Comparison of ENCODE assay signal across 11 mouse cellular contexts in genomic region chr7:46162132-46162727, GRCm38 (mm10). TPM values are rescaled to one million over a fixed set of nuclear protein-coding genes. Genes with fewer than 3 reads are reported as not detected.
DNase-seq lines count a peak whose midpoint lies in the region; ATAC-seq and TF ChIP-seq lines count a peak whose summit lies in the region.
"Had no signal": no experiment of that assay in that cellular context is flagged by ENCODE, and none has a peak within 500 bp of the region (broad histone marks: within the 10 kb centered on the region; RNA-seq: fewer than 3 reads in every experiment).

No protein-coding gene starts in this region.

- WGBS in hindbrain, embryonic 15.5 days, result 54% methylated on average over 11 of the region's 11 CpGs
- 79% methylated on average over 11 of the region's 11 CpGs for WGBS in hindbrain, embryonic 11.5 days
- 69% methylated on average over 11 of the region's 11 CpGs for WGBS in intestine, embryonic 16.5 days
- WGBS in kidney, adult 2 months, result 74% methylated on average over 11 of the region's 11 CpGs

- intact Hi-C loops in heart, postnatal 36 days (cut with DNase I), result loop anchor here (5.0 kb wide), 2 partner anchors 45 to 65 kb away; no protein-coding TSS in a partner anchor

- DNase-seq in hindbrain, embryonic 11.5 days (ENCODE audit: low spot score), result no peak
- DNase-seq in cerebellum, adult 11-12 months, result peak; percentile 97
- DNase-seq in gastrocnemius, postnatal 25 days, result peak; percentile 67
- DNase-seq in heart, postnatal 36 days, result peak; percentile 46 to 63
- no peak for DNase-seq in kidney, adult 2 months
- DNase-seq: kidney, postnatal 36 days; liver had no signal

- no peaks in the 10 kb centered on the region for H3K36me3 ChIP-seq in hindbrain, embryonic 15.5 days
- H3K36me3 ChIP-seq in hindbrain, embryonic 11.5 days (ENCODE audit: control insufficient read depth, insufficient read depth, low read length), result no peaks in the 10 kb centered on the region
- no peaks in the 10 kb centered on the region for H3K36me3 ChIP-seq in intestine, embryonic 16.5 days (ENCODE audit: control insufficient read depth, insufficient read depth, low read length)
- H3K36me3 ChIP-seq in kidney, adult 2 months (ENCODE audit: control insufficient read depth, insufficient read depth, low read length), result no peaks in the 10 kb centered on the region
- H3K36me3 ChIP-seq: embryonic facial prominence, embryonic 13.5 days had no signal

- ATAC-seq in hindbrain, embryonic 15.5 days (ENCODE audit: low FRiP score, low read depth), result peak; percentile 28; the same call in 1 of the 2 replicates
- ATAC-seq in hindbrain, embryonic 11.5 days (ENCODE audit: low FRiP score), result no peak
- ATAC-seq in megakaryocyte-erythroid progenitor cell, adult 5-6 weeks (replicated peaks; ENCODE audit: low FRiP score, low TSS enrichment, poor library complexity, severe bottlenecking), result no peak
- no peak for ATAC-seq in intestine, embryonic 16.5 days

- no peak overlapping the region for H3K9ac ChIP-seq in hindbrain, embryonic 15.5 days
- H3K9ac ChIP-seq in hindbrain, embryonic 11.5 days (ENCODE audit: low read depth, low read length), result no peak overlapping the region
- H3K9ac ChIP-seq in intestine, embryonic 16.5 days (ENCODE audit: low read depth, low read length), result no peak overlapping the region
- H3K9ac ChIP-seq: embryonic facial prominence, embryonic 13.5 days had no signal

- no peak overlapping the region for H3K4me3 ChIP-seq in hindbrain, embryonic 15.5 days
- no peak overlapping the region for H3K4me3 ChIP-seq in hindbrain, embryonic 11.5 days (ENCODE audit: low read depth, low read length)
- no peak overlapping the region for H3K4me3 ChIP-seq in intestine, embryonic 16.5 days (ENCODE audit: low read length)
- H3K4me3 ChIP-seq in kidney, adult 2 months (ENCODE audit: insufficient read depth, low read depth, low read length), result no peak overlapping the region
- H3K4me3 ChIP-seq: embryonic facial prominence, embryonic 13.5 days had no signal

- no peaks in the 10 kb centered on the region for H3K27me3 ChIP-seq in hindbrain, embryonic 15.5 days
- H3K27me3 ChIP-seq in hindbrain, embryonic 11.5 days (ENCODE audit: control insufficient read depth, insufficient read depth, low read length), result no peaks in the 10 kb centered on the region
- H3K27me3 ChIP-seq in intestine, embryonic 16.5 days (replicated peaks; ENCODE audit: control insufficient read depth, insufficient read depth, low read length), result no peaks in the 10 kb centered on the region
- H3K27me3 ChIP-seq in kidney, adult 2 months (replicated peaks; ENCODE audit: control insufficient read depth, insufficient read depth, low read length), result no peaks in the 10 kb centered on the region
- H3K27me3 ChIP-seq: embryonic facial prominence, embryonic 13.5 days had no signal

- H3K9me3 ChIP-seq in hindbrain, embryonic 15.5 days, result no peaks in the 10 kb centered on the region
- no peaks in the 10 kb centered on the region for H3K9me3 ChIP-seq in hindbrain, embryonic 11.5 days (ENCODE audit: control insufficient read depth, low read length)
- H3K9me3 ChIP-seq in intestine, embryonic 16.5 days (ENCODE audit: control insufficient read depth, low read length), result no peaks in the 10 kb centered on the region
- H3K9me3 ChIP-seq: embryonic facial prominence, embryonic 13.5 days had no signal

- no peak for TF ChIP-seq CTCF in kidney, adult 2 months (conservative IDR thresholded peaks at IDR 0.05; ENCODE audit: insufficient read depth, insufficient read length, low read depth, low read length)

- H3K27ac ChIP-seq in hindbrain, embryonic 15.5 days (replicated peaks), result peak overlapping the region; percentile 61
- H3K27ac ChIP-seq in hindbrain, embryonic 11.5 days (ENCODE audit: low read depth, low read length), result no peak overlapping the region
- H3K27ac ChIP-seq in intestine, embryonic 16.5 days (ENCODE audit: low read length), result no peak overlapping the region
- no peak overlapping the region for H3K27ac ChIP-seq in kidney, adult 2 months (ENCODE audit: insufficient read depth, low read depth, low read length)
- H3K27ac ChIP-seq: embryonic facial prominence, embryonic 13.5 days had no signal

- H3K4me2 ChIP-seq in hindbrain, embryonic 15.5 days, result no peak overlapping the region
- no peak overlapping the region for H3K4me2 ChIP-seq in hindbrain, embryonic 11.5 days (replicated peaks; ENCODE audit: low read depth, low read length)
- H3K4me2 ChIP-seq in intestine, embryonic 16.5 days (ENCODE audit: low read depth, low read length), result no peak overlapping the region
- H3K4me2 ChIP-seq: embryonic facial prominence, embryonic 13.5 days had no signal

- peaks cover 11% of the 10 kb centered on the region for H3K4me1 ChIP-seq in hindbrain, embryonic 15.5 days (replicated peaks)
- H3K4me1 ChIP-seq in hindbrain, embryonic 11.5 days (replicated peaks; ENCODE audit: control insufficient read depth, insufficient read depth, low read length), result no peaks in the 10 kb centered on the region; the same call in 1 of the 2 replicates
- no peaks in the 10 kb centered on the region for H3K4me1 ChIP-seq in intestine, embryonic 16.5 days (ENCODE audit: control insufficient read depth, insufficient read depth, low read length)
- H3K4me1 ChIP-seq in kidney, adult 2 months (ENCODE audit: control insufficient read depth, insufficient read depth, low read length), result no peaks in the 10 kb centered on the region
- H3K4me1 ChIP-seq: embryonic facial prominence, embryonic 13.5 days had no signal

- TF ChIP-seq POLR2A in kidney, adult 2 months (IDR thresholded peaks at IDR 0.05; ENCODE audit: low read depth, low read length), result no peak

RNA-seq across cellular contexts. Expression of gene Abcc8, which starts 17.6 kb away (rescaled TPM):
- 6.9 and 11.4 TPM in 2 replicates for polyA plus RNA-seq in hindbrain, embryonic 15.5 days (2015; fragmentation: Nextera tagmentation; extraction: Ambion mirVana)
- polyA plus RNA-seq in hindbrain, embryonic 11.5 days (2014; fragmentation: Nextera tagmentation; extraction: Ambion mirVana), result 1.4 and 1.8 TPM in 2 replicates
- total RNA-seq in gastrocnemius, postnatal 25 days (2021), result 1 to 10 TPM; 3.2 to 3.3 TPM
- total RNA-seq in heart, postnatal 36 days (2021), result 10 to 100 TPM; 47.4 to 53.7 TPM
- total RNA-seq in megakaryocyte-erythroid progenitor cell, adult 5-6 weeks (2014; fragmentation: Nextera tagmentation), result not detected in 2 replicates
- total RNA-seq in megakaryocyte-erythroid progenitor cell, adult 5-6 weeks (2017), result not detected in 2 replicates
- polyA plus RNA-seq in intestine, embryonic 16.5 days (2015; fragmentation: Nextera tagmentation; extraction: Ambion mirVana), result 4.8 and 6.2 TPM in 2 replicates
- 0.30 and 0.64 TPM in 2 replicates for polyA plus RNA-seq in kidney, adult 2 months (2012; rRNA removed)

Comparison
In these comparisons a context has a peak if more than half of its experiments do, and no peak if none do; other contexts are left out.
1. DNase-seq: peak in cerebellum, adult 11-12 months (single experiment), gastrocnemius, postnatal 25 days (single experiment) and heart, postnatal 36 days (2 of 2); none in hindbrain, embryonic 11.5 days (single experiment) and kidney, adult 2 months (single experiment).